In genomic region chr4:41347839-41348238, GRCm38 (mm10) we compare ENCODE assay signal across 7 mouse cellular contexts. TPM values are rescaled to one million over a fixed set of nuclear protein-coding genes. Genes with fewer than 3 reads are reported as not detected.
A peak's percentile ranks its signal among the peaks of the same experiment; 100 is the strongest.
DNase-seq lines count a peak whose midpoint lies in the region; ATAC-seq and TF ChIP-seq lines count a peak whose summit lies in the region.

No protein-coding gene starts in this region.

- H3K9me3 ChIP-seq in forebrain, postnatal 0 days (ENCODE audit: low read length) = no peaks in the 10 kb centered on the region
- H3K9me3 ChIP-seq in liver, embryonic 14.5 days (ENCODE audit: control insufficient read depth, low read length) = no peaks in the 10 kb centered on the region

- WGBS in spleen, adult 2 months = 21% methylated on average over 5 of the region's 5 CpGs
- WGBS in forebrain, postnatal 0 days = 45% methylated on average over 5 of the region's 5 CpGs
- 36% methylated on average over 5 of the region's 5 CpGs for whole genome bisulfite sequencing in liver, embryonic 14.5 days (ENCODE audit: insufficient replicate concordance)

- no peak for TF ChIP-seq EP300 in liver, embryonic 14.5 days (IDR thresholded peaks at IDR 0.05; ENCODE audit: low read depth)

- H3K27me3 ChIP-seq in spleen, adult 2 months (ENCODE audit: control insufficient read depth, insufficient read depth, low read length) = no peaks in the 10 kb centered on the region
- no peaks in the 10 kb centered on the region for H3K27me3 ChIP-seq in forebrain, postnatal 0 days (ENCODE audit: insufficient read depth, low read length)
- no peaks in the 10 kb centered on the region for H3K27me3 ChIP-seq in liver, embryonic 14.5 days (ENCODE audit: control insufficient read depth, insufficient read depth, low read length)

- TF ChIP-seq CTCF in spleen, adult 2 months (IDR thresholded peaks at IDR 0.05; ENCODE audit: extremely low read depth, insufficient read depth, insufficient read length, insufficient replicate concordance) = no peak
- no peak for TF ChIP-seq CTCF in forebrain, postnatal 0 days (IDR thresholded peaks at IDR 0.05; ENCODE audit: low read depth)
- no peak for TF ChIP-seq CTCF in liver, embryonic 14.5 days (IDR thresholded peaks at IDR 0.05; ENCODE audit: low read depth)

- ATAC-seq in forebrain, postnatal 0 days = no peak
- no peak for ATAC-seq in liver, embryonic 14.5 days (ENCODE audit: insufficient read depth)

- peak overlapping the region; percentile 40 for H3K4me3 ChIP-seq in spleen, adult 2 months (ENCODE audit: extremely low read depth, insufficient read depth, insufficient read length)
- peak overlapping the region; percentile 93; the same call in 1 of the 2 replicates for H3K4me3 ChIP-seq in forebrain, postnatal 0 days (ENCODE audit: low read depth, low read length)
- peak overlapping the region; percentile 16 to 80 for H3K4me3 ChIP-seq in liver, embryonic 14.5 days (ENCODE audit: insufficient read depth in 1 of 2, low read depth in 2 of 2, low read length in 2 of 2)

- H3K36me3 ChIP-seq in spleen, adult 2 months (ENCODE audit: control insufficient read depth, insufficient read depth, low read length) = no peaks in the 10 kb centered on the region
- H3K36me3 ChIP-seq in forebrain, postnatal 0 days (ENCODE audit: insufficient read depth) = no peaks in the 10 kb centered on the region
- no peaks in the 10 kb centered on the region for H3K36me3 ChIP-seq in liver, embryonic 14.5 days (replicated peaks; ENCODE audit: control insufficient read depth, insufficient read depth, low read depth)

- H3K27ac ChIP-seq in spleen, adult 2 months (ENCODE audit: insufficient read depth, low read length) = peak overlapping the region; percentile 33; the same call in 1 of the 2 replicates
- H3K27ac ChIP-seq in forebrain, postnatal 0 days (ENCODE audit: low read depth, low read length) = no peak overlapping the region
- peak overlapping the region; percentile 46; the same call in 1 of the 2 replicates for H3K27ac ChIP-seq in liver, embryonic 14.5 days

- DNase-seq in spleen, adult 2 months (ENCODE audit: low read depth in 1 of 2, low spot score in 2 of 2) = no peak
- no peak for DNase-seq in spleen, postnatal 4 days (ENCODE audit: low spot score in 2 of 2)
- DNase-seq in forebrain, postnatal 0 days = no peak
- no peak for DNase-seq in liver, embryonic 14.5 days (ENCODE audit: low read depth in 3 of 3, low spot score in 3 of 3)
- no peak for DNase-seq in frontal cortex, adult 2 months (ENCODE audit: extremely low spot score in 1 of 2, low spot score in 1 of 2)
- no peak for DNase-seq in adrenal gland, adult 2 months
- DNase-seq in right cerebral cortex, postnatal 10 days (ENCODE audit: low spot score in 2 of 2) = no peak

- H3K9ac ChIP-seq in forebrain, postnatal 0 days = no peak overlapping the region
- peak overlapping the region; percentile 98 for H3K9ac ChIP-seq in liver, embryonic 14.5 days (replicated peaks)

- H3K4me1 ChIP-seq in spleen, adult 2 months (ENCODE audit: control insufficient read depth, insufficient read depth, insufficient read length) = peaks cover 2% of the 10 kb centered on the region
- no peaks in the 10 kb centered on the region for H3K4me1 ChIP-seq in forebrain, postnatal 0 days (ENCODE audit: insufficient read depth)
- peaks cover 10 to 15% of the 10 kb centered on the region in 2 experiments for H3K4me1 ChIP-seq in liver, embryonic 14.5 days (replicated peaks; ENCODE audit: control insufficient read depth in 2 of 2, insufficient read depth in 2 of 2, low read length in 1 of 2)

- peak overlapping the region; percentile 42 for H3K4me2 ChIP-seq in forebrain, postnatal 0 days (ENCODE audit: low read depth)
- peak overlapping the region; percentile 79 for H3K4me2 ChIP-seq in liver, embryonic 14.5 days (ENCODE audit: low read depth)

- no peak for TF ChIP-seq POLR2A in spleen, adult 2 months (IDR thresholded peaks at IDR 0.05; ENCODE audit: low read depth, low read length)

RNA-seq across cellular contexts. Expression of gene Ubap1, which starts 1.0 kb away (rescaled TPM):
- polyA plus RNA-seq in spleen, adult 2 months (2012; rRNA removed) = 13.3 and 18.5 TPM in 2 replicates
- total RNA-seq in forebrain, postnatal 0 days (2014; rRNA removed) = 38.2 and 50.3 TPM in 2 replicates
- 52.7 and 59.3 TPM in 2 replicates for polyA plus RNA-seq in forebrain, postnatal 0 days (2015; fragmentation: Nextera tagmentation; extraction: Ambion mirVana)
- 12.4 and 16.9 TPM in 2 replicates for polyA plus RNA-seq in liver, embryonic 14.5 days (2012; rRNA removed)
- 21.4 and 24.4 TPM in 2 replicates for polyA plus RNA-seq in liver, embryonic 14.5 days (2014; fragmentation: Nextera tagmentation; extraction: Ambion mirVana)
- 46.7 and 54.4 TPM in 2 replicates for polyA plus RNA-seq in frontal cortex, adult 2 months (2012; rRNA removed)
- total RNA-seq in adrenal gland, adult 2 months (2021) = 10 to 100 TPM; 50.2 to 59.9 TPM
- 13.9 and 16.0 TPM in 2 replicates for polyA plus RNA-seq in adrenal gland, adult 2 months (2012; rRNA removed)

RNA-seq across cellular contexts. Expression of gene Dcaf12, which starts 33.1 kb away (rescaled TPM):
- 35.4 and 44.6 TPM in 2 replicates for polyA plus RNA-seq in spleen, adult 2 months (2012; rRNA removed)
- total RNA-seq in forebrain, postnatal 0 days (2014; rRNA removed) = 60.7 and 63.3 TPM in 2 replicates
- 49.9 and 57.3 TPM in 2 replicates for polyA plus RNA-seq in forebrain, postnatal 0 days (2015; fragmentation: Nextera tagmentation; extraction: Ambion mirVana)
- polyA plus RNA-seq in liver, embryonic 14.5 days (2012; rRNA removed) = 26.2 and 30.8 TPM in 2 replicates
- polyA plus RNA-seq in liver, embryonic 14.5 days (2014; fragmentation: Nextera tagmentation; extraction: Ambion mirVana) = 47.3 and 52.4 TPM in 2 replicates
- 33.5 and 35.4 TPM in 2 replicates for polyA plus RNA-seq in frontal cortex, adult 2 months (2012; rRNA removed)
- total RNA-seq in adrenal gland, adult 2 months (2021) = 10 to 100 TPM; 44.5 to 49.4 TPM
- polyA plus RNA-seq in adrenal gland, adult 2 months (2012; rRNA removed) = 22.1 and 26.0 TPM in 2 replicates

Comparison
In these comparisons a context has a peak if more than half of its experiments do, and no peak if none do; other contexts are left out.
1. H3K4me3 ChIP-seq: peak in every context shown above with its lines; median percentile 93 in forebrain, postnatal 0 days; 48 in liver, embryonic 14.5 days; 40 in spleen, adult 2 months.